Mouse (Mus musculus): ENCODE data around the gene Pif1. TPM values are rescaled to one million over a fixed set of nuclear protein-coding genes. Genes with fewer than 3 reads are reported as not detected.

The Pif1 gene
- total and polyA plus RNA-seq, 3 experiments = 11.2 to 14.5 (median 12.2) TPM

GRCm38 (mm10) chr9:65580401-65581256 is 6.3 kb upstream of the Pif1 start (continued):
- no peak for TF ChIP-seq KAT2A (IDR thresholded peaks at IDR 0.05; ENCODE audit: insufficient replicate concordance, low read length)
- TF ChIP-seq MEF2A (IDR thresholded peaks at IDR 0.05; ENCODE audit: borderline replicate concordance, low read depth, low read length) = peak; percentile 46; the same call in 1 of the 2 replicates
- TF ChIP-seq USF1 (IDR thresholded peaks at IDR 0.05; ENCODE audit: low read depth, low read length) = no peak; the same call in 1 of the 2 replicates
- peak; percentile 87; the same call in 1 of the 2 replicates for TF ChIP-seq NELFE (IDR thresholded peaks at IDR 0.05; ENCODE audit: low read depth, low read length)
- TF ChIP-seq CHD1 (IDR thresholded peaks at IDR 0.05; ENCODE audit: low read depth, low read length) = no peak
- no peak for TF ChIP-seq CHD2 (IDR thresholded peaks at IDR 0.05; ENCODE audit: low read length)
- TF ChIP-seq MYC (IDR thresholded peaks at IDR 0.05; ENCODE audit: low read depth, low read length) = 0 out of 2 replicates have a peak, but pooled peaks have one; percentile 57
- TF ChIP-seq ZNF384 (IDR thresholded peaks at IDR 0.05; ENCODE audit: low read depth, low read length) = 0 out of 2 replicates have a peak, but pooled peaks have one; percentile 12
- peak; percentile 65; the same call in 1 of the 2 replicates for TF ChIP-seq SIN3A (IDR thresholded peaks at IDR 0.05; ENCODE audit: low read length)

- Histone ChIP-seq H3K9me3 (replicated peaks; ENCODE audit: low read length) (no peaks in the 10 kb centered on the region), H3K36me3 (replicated peaks in 1 of 2; ENCODE audit: control insufficient read depth in 1 of 2, insufficient read depth in 1 of 2, low read length in 1 of 2) (no peaks in the 10 kb centered on the region), H3K4me2 (ENCODE audit: insufficient read depth, low read depth, poor library complexity, severe bottlenecking) (no peak overlapping the region), H3K27ac (ENCODE audit: insufficient read depth, low read depth) (no peak overlapping the region), H3K79me2 (replicated peaks; ENCODE audit: control insufficient read depth, extremely low read depth, insufficient read depth, poor library complexity, severe bottlenecking) (peaks cover 20% of the 10 kb centered on the region), H3K27me3 (replicated peaks) (no peaks in the 10 kb centered on the region), H3K4me1 (ENCODE audit: control insufficient read depth in 1 of 2, insufficient read depth in 2 of 2) (peaks cover 0 to 19% of the 10 kb centered on the region in 2 experiments; a peak in 2 of 4 replicates), H3K9ac (ENCODE audit: insufficient read depth, low read depth) (no peak overlapping the region), H3K4me3 (replicated peaks in 1 of 3; ENCODE audit: low read depth in 2 of 3, low read length in 2 of 3, poor library complexity in 1 of 3) (no peak overlapping the region)
- in situ Hi-C loops (cut with MboI; ENCODE audit: low pct_ligation_motif_present, low pct_unique_long_range_greater_than_20kb, low sequenced_read_pairs) = loop anchor here (10.0 kb wide), 1 partner anchor 138 kb away; no protein-coding TSS in a partner anchor
- peak; percentile 80 for DNase-seq (ENCODE audit: extremely low read depth)
- TF ChIP-seq SIN3A (IDR thresholded peaks at IDR 0.05; ENCODE audit: low read length) (0 out of 2 replicates have a peak, but pooled peaks have one; percentile 35), MAX (IDR thresholded peaks at IDR 0.05; ENCODE audit: low read length) (peak; percentile 97), ZNF384 (IDR thresholded peaks at IDR 0.05; ENCODE audit: low read depth, low read length) (no peak), PAX5 (IDR thresholded peaks at IDR 0.05; ENCODE audit: low read length) (no peak), MXI1 (IDR thresholded peaks at IDR 0.05; ENCODE audit: low read depth, low read length) (peak; percentile 84), RAD21 (IDR thresholded peaks at IDR 0.05; ENCODE audit: low read depth, low read length) (no peak), ELF1 (IDR thresholded peaks at IDR 0.05; ENCODE audit: low read depth, low read length) (peak; percentile 77), CTCF (conservative IDR thresholded peaks at IDR 0.05 in 1 of 2, IDR thresholded peaks at IDR 0.05 in 1 of 2; ENCODE audit: low read depth in 2 of 2, low read length in 2 of 2) (no peak), JUND (conservative IDR thresholded peaks at IDR 0.05; ENCODE audit: low read depth, low read length) (no peak), ZC3H11A (IDR thresholded peaks at IDR 0.05; ENCODE audit: low read depth, low read length) (no peak), SMC3 (IDR thresholded peaks at IDR 0.05; ENCODE audit: low read depth, low read length) (no peak), ZKSCAN1 (IDR thresholded peaks at IDR 0.05; ENCODE audit: borderline replicate concordance, low read depth, low read length) (no peak), GABPA (IDR thresholded peaks at IDR 0.05; ENCODE audit: insufficient replicate concordance, low read depth, low read length) (no peak), TBP (conservative IDR thresholded peaks at IDR 0.05; ENCODE audit: low read depth, low read length) (peak; percentile 54; the same call in 1 of the 2 replicates), MAZ (IDR thresholded peaks at IDR 0.05; ENCODE audit: low read depth, low read length) (no peak), CHD1 (IDR thresholded peaks at IDR 0.05; ENCODE audit: low read depth, low read length) (no peak), POLR2A (IDR thresholded peaks at IDR 0.05; ENCODE audit: low read depth, low read length) (peak; percentile 66; the same call in 1 of the 2 replicates), BHLHE40 (IDR thresholded peaks at IDR 0.05; ENCODE audit: low read depth, low read length) (peak; percentile 89), NELFE (IDR thresholded peaks at IDR 0.05; ENCODE audit: low read depth, low read length) (no peak; the same call in 1 of the 2 replicates), ZMIZ1 (IDR thresholded peaks at IDR 0.05; ENCODE audit: low read depth, low read length) (no peak), IRF4 (IDR thresholded peaks at IDR 0.05; ENCODE audit: low read depth, low read length) (no peak), E2F4 (IDR thresholded peaks at IDR 0.05; ENCODE audit: insufficient replicate concordance, low read depth, low read length) (no peak), EP300 (IDR thresholded peaks at IDR 0.05; ENCODE audit: low read length) (no peak), CHD2 (IDR thresholded peaks at IDR 0.05; ENCODE audit: low read length) (no peak), RCOR1 (conservative IDR thresholded peaks at IDR 0.05; ENCODE audit: low read depth, low read length) (no peak), USF2 (conservative IDR thresholded peaks at IDR 0.05; ENCODE audit: low read depth, low read length) (no peak), TCF12 (IDR thresholded peaks at IDR 0.05; ENCODE audit: low read depth, low read length) (peak; percentile 45; the same call in 1 of the 2 replicates), MEF2A (IDR thresholded peaks at IDR 0.05; ENCODE audit: borderline replicate concordance, low read depth, low read length) (no peak), MYC (IDR thresholded peaks at IDR 0.05; ENCODE audit: low read depth, low read length) (peak; percentile 91), ETS1 (conservative IDR thresholded peaks at IDR 0.05; ENCODE audit: low read depth, low read length) (no peak), JUN (IDR thresholded peaks at IDR 0.05; ENCODE audit: insufficient read depth, low read depth, low read length) (no peak), HCFC1 (IDR thresholded peaks at IDR 0.05; ENCODE audit: low read depth, low read length) (no peak; the same call in 1 of the 2 replicates)
- dilution Hi-C loops (cut with MboI; ENCODE audit: extremely low pct_ligation_motif_present, extremely low pct_unique_long_range_greater_than_20kb, low sequenced_read_pairs) = no loop called here
These were observed 3.9 kb upstream of the Pif1 start for GRCm38 (mm10) chr9:65583045-65583444.
